In genomic region chr17:28528043-28528351, GRCm38 (mm10) we compare ENCODE assay signal across 8 mouse cellular contexts. TPM values are rescaled to one million over a fixed set of nuclear protein-coding genes. Genes with fewer than 3 reads are reported as not detected.
A peak's percentile ranks its signal among the peaks of the same experiment; 100 is the strongest.
DNase-seq lines count a peak whose midpoint lies in the region; ATAC-seq and TF ChIP-seq lines count a peak whose summit lies in the region.

No protein-coding gene starts in this region.

- TF ChIP-seq CTCF in spleen, adult 2 months (IDR thresholded peaks at IDR 0.05; ENCODE audit: extremely low read depth, insufficient read depth, insufficient read length, insufficient replicate concordance): peak; percentile 99

- no peak for TF ChIP-seq POLR2A in spleen, adult 2 months (IDR thresholded peaks at IDR 0.05; ENCODE audit: low read depth, low read length)

- no peaks in the 10 kb centered on the region for H3K9me3 ChIP-seq in intestine, embryonic 16.5 days (ENCODE audit: control insufficient read depth, low read length)
- no peaks in the 10 kb centered on the region for H3K9me3 ChIP-seq in limb, embryonic 13.5 days
- H3K9me3 ChIP-seq in midbrain, embryonic 16.5 days (replicated peaks; ENCODE audit: control insufficient read depth, low read length, poor library complexity, severe bottlenecking): no peaks in the 10 kb centered on the region

- H3K4me1 ChIP-seq in intestine, embryonic 16.5 days (ENCODE audit: control insufficient read depth, insufficient read depth, low read length): peaks cover 18% of the 10 kb centered on the region
- H3K4me1 ChIP-seq in limb, embryonic 13.5 days: peaks cover 23% of the 10 kb centered on the region
- H3K4me1 ChIP-seq in midbrain, embryonic 16.5 days (ENCODE audit: control insufficient read depth, insufficient read depth, low read length): peaks cover 9% of the 10 kb centered on the region; the same call in 1 of the 2 replicates
- peaks cover 18% of the 10 kb centered on the region; the same call in 1 of the 2 replicates for H3K4me1 ChIP-seq in spleen, adult 2 months (ENCODE audit: control insufficient read depth, insufficient read depth, insufficient read length)

- 0 out of 2 replicates have a peak overlapping the region, but pooled peaks have one; percentile 20 for H3K9ac ChIP-seq in intestine, embryonic 16.5 days (ENCODE audit: low read depth, low read length)
- H3K9ac ChIP-seq in limb, embryonic 13.5 days: peak overlapping the region; percentile 45; the same call in 1 of the 2 replicates
- no peak overlapping the region for H3K9ac ChIP-seq in midbrain, embryonic 16.5 days (ENCODE audit: low read depth, low read length)

- no peaks in the 10 kb centered on the region for H3K27me3 ChIP-seq in intestine, embryonic 16.5 days (replicated peaks; ENCODE audit: control insufficient read depth, insufficient read depth, low read length)
- 0 out of 2 replicates have a peak, but pooled peaks cover 7% of the 10 kb centered on the region for H3K27me3 ChIP-seq in limb, embryonic 13.5 days
- no peaks in the 10 kb centered on the region for H3K27me3 ChIP-seq in midbrain, embryonic 16.5 days (ENCODE audit: control insufficient read depth, insufficient read depth, low read depth, low read length)
- H3K27me3 ChIP-seq in spleen, adult 2 months (ENCODE audit: control insufficient read depth, insufficient read depth, low read length): no peaks in the 10 kb centered on the region

- WGBS in intestine, embryonic 16.5 days: 4% methylated on average over 6 of the region's 6 CpGs
- 3% methylated on average over 6 of the region's 6 CpGs for WGBS in limb, embryonic 13.5 days
- WGBS in midbrain, embryonic 16.5 days: 1% methylated on average over 6 of the region's 6 CpGs
- WGBS in spleen, adult 2 months: under 1% methylated on average over 6 of the region's 6 CpGs

- peak overlapping the region; percentile 37 for H3K4me2 ChIP-seq in intestine, embryonic 16.5 days (ENCODE audit: low read depth, low read length)
- H3K4me2 ChIP-seq in limb, embryonic 13.5 days (replicated peaks): peak overlapping the region; percentile 51
- H3K4me2 ChIP-seq in midbrain, embryonic 16.5 days (ENCODE audit: low read length): peak overlapping the region; percentile 38

- DNase-seq in adrenal gland, adult (ENCODE audit: inconsistent age in 2 of 2, low spot score in 1 of 2): peak; percentile 87 to 96
- no peak for DNase-seq in adrenal gland, adult 8-10 months
- DNase-seq in embryo, embryonic 10.5 days (ENCODE audit: low spot score): peak; percentile 91
- peak; percentile 83 for DNase-seq in gastrocnemius, postnatal 25 days
- DNase-seq in spleen, adult 2 months (ENCODE audit: low read depth in 1 of 2, low spot score in 2 of 2): peak; percentile 57 to 89

- peak; percentile 62 for ATAC-seq in intestine, embryonic 16.5 days
- peak; percentile 24; the same call in 1 of the 2 replicates for ATAC-seq in limb, embryonic 13.5 days (ENCODE audit: low FRiP score, low read depth)
- ATAC-seq in midbrain, embryonic 16.5 days: peak; percentile 66; the same call in 1 of the 2 replicates

- no peak overlapping the region for H3K4me3 ChIP-seq in intestine, embryonic 16.5 days (ENCODE audit: low read length)
- H3K4me3 ChIP-seq in limb, embryonic 13.5 days: 0 out of 2 replicates have a peak overlapping the region, but pooled peaks have one; percentile 17
- no peak overlapping the region for H3K4me3 ChIP-seq in midbrain, embryonic 16.5 days (ENCODE audit: low read depth, low read length)
- H3K4me3 ChIP-seq in spleen, adult 2 months (ENCODE audit: extremely low read depth, insufficient read depth, insufficient read length): no peak overlapping the region

- no peak overlapping the region for H3K27ac ChIP-seq in intestine, embryonic 16.5 days (ENCODE audit: low read length)
- H3K27ac ChIP-seq in limb, embryonic 13.5 days: no peak overlapping the region
- 0 out of 2 replicates have a peak overlapping the region, but pooled peaks have one; percentile 22 for H3K27ac ChIP-seq in midbrain, embryonic 16.5 days (ENCODE audit: low read length)
- H3K27ac ChIP-seq in spleen, adult 2 months (ENCODE audit: insufficient read depth, low read length): no peak overlapping the region

- H3K36me3 ChIP-seq in intestine, embryonic 16.5 days (ENCODE audit: control insufficient read depth, insufficient read depth, low read length): no peaks in the 10 kb centered on the region
- no peaks in the 10 kb centered on the region for H3K36me3 ChIP-seq in limb, embryonic 13.5 days
- no peaks in the 10 kb centered on the region for H3K36me3 ChIP-seq in midbrain, embryonic 16.5 days (ENCODE audit: control insufficient read depth, insufficient read depth, low read length)
- no peaks in the 10 kb centered on the region for H3K36me3 ChIP-seq in spleen, adult 2 months (ENCODE audit: control insufficient read depth, insufficient read depth, low read length)

RNA-seq across cellular contexts. Expression of gene Armc12, which starts 2.6 kb away (rescaled TPM):
- not detected for total RNA-seq in adrenal gland, adult 8-10 months (2022)
- not detected for total RNA-seq in gastrocnemius, postnatal 25 days (2021)
- not detected in 2 replicates for polyA plus RNA-seq in intestine, embryonic 16.5 days (2015; fragmentation: Nextera tagmentation; extraction: Ambion mirVana)
- polyA plus RNA-seq in limb, embryonic 13.5 days (2015; fragmentation: Nextera tagmentation; extraction: Ambion mirVana): not detected in 2 replicates
- polyA plus RNA-seq in midbrain, embryonic 16.5 days (2015; fragmentation: Nextera tagmentation; extraction: Ambion mirVana): not detected in 2 replicates
- 0.25 and 0.32 TPM in 2 replicates for polyA plus RNA-seq in spleen, adult 2 months (2012; rRNA removed)

RNA-seq across cellular contexts. Expression of gene Fkbp5, which starts 10.7 kb away (rescaled TPM):
- total RNA-seq in adrenal gland, adult 8-10 months (2022): 100 to 1,000 TPM in 2 of 4 experiments, 10 to 100 TPM in 2; 77.9 to 150 (median 98.7) TPM
- total RNA-seq in gastrocnemius, postnatal 25 days (2021): 10 to 100 TPM; 61.0 to 63.6 TPM
- polyA plus RNA-seq in intestine, embryonic 16.5 days (2015; fragmentation: Nextera tagmentation; extraction: Ambion mirVana): 22.0 and 27.3 TPM in 2 replicates
- 26.2 and 27.3 TPM in 2 replicates for polyA plus RNA-seq in limb, embryonic 13.5 days (2015; fragmentation: Nextera tagmentation; extraction: Ambion mirVana)
- polyA plus RNA-seq in midbrain, embryonic 16.5 days (2015; fragmentation: Nextera tagmentation; extraction: Ambion mirVana): 36.3 and 40.5 TPM in 2 replicates
- polyA plus RNA-seq in spleen, adult 2 months (2012; rRNA removed): 26.1 and 29.7 TPM in 2 replicates

RNA-seq across cellular contexts. Expression of gene Clpsl2, which starts 21.2 kb away (rescaled TPM):
- total RNA-seq in adrenal gland, adult 8-10 months (2022): not detected
- total RNA-seq in gastrocnemius, postnatal 25 days (2021): not detected
- polyA plus RNA-seq in intestine, embryonic 16.5 days (2015; fragmentation: Nextera tagmentation; extraction: Ambion mirVana): not detected in 2 replicates
- not detected in 2 replicates for polyA plus RNA-seq in limb, embryonic 13.5 days (2015; fragmentation: Nextera tagmentation; extraction: Ambion mirVana)
- not detected in 2 replicates for polyA plus RNA-seq in midbrain, embryonic 16.5 days (2015; fragmentation: Nextera tagmentation; extraction: Ambion mirVana)
- polyA plus RNA-seq in spleen, adult 2 months (2012; rRNA removed): not detected in 2 replicates

RNA-seq across cellular contexts. Expression of gene Clps, which starts 32.6 kb away (rescaled TPM):
- not detected for total RNA-seq in adrenal gland, adult 8-10 months (2022)
- total RNA-seq in gastrocnemius, postnatal 25 days (2021): not detected
- polyA plus RNA-seq in intestine, embryonic 16.5 days (2015; fragmentation: Nextera tagmentation; extraction: Ambion mirVana): 1,810 and 2,508 TPM in 2 replicates
- polyA plus RNA-seq in limb, embryonic 13.5 days (2015; fragmentation: Nextera tagmentation; extraction: Ambion mirVana): 0.60 and 0.91 TPM in 2 replicates
- polyA plus RNA-seq in midbrain, embryonic 16.5 days (2015; fragmentation: Nextera tagmentation; extraction: Ambion mirVana): not detected in 2 replicates
- 8,275 and 8,966 TPM in 2 replicates for polyA plus RNA-seq in spleen, adult 2 months (2012; rRNA removed)

RNA-seq across cellular contexts. Expression of gene Lhfpl5, which starts 47.4 kb away (rescaled TPM):
- 1 to 10 TPM; 2.6 to 6.7 (median 4.2) TPM for total RNA-seq in adrenal gland, adult 8-10 months (2022)
- total RNA-seq in gastrocnemius, postnatal 25 days (2021): not detected
- 0.92 and 1.0 TPM in 2 replicates for polyA plus RNA-seq in intestine, embryonic 16.5 days (2015; fragmentation: Nextera tagmentation; extraction: Ambion mirVana)
- 0.46 and 0.56 TPM in 2 replicates for polyA plus RNA-seq in limb, embryonic 13.5 days (2015; fragmentation: Nextera tagmentation; extraction: Ambion mirVana)
- polyA plus RNA-seq in midbrain, embryonic 16.5 days (2015; fragmentation: Nextera tagmentation; extraction: Ambion mirVana): 13.1 and 16.6 TPM in 2 replicates
- not detected in 2 replicates for polyA plus RNA-seq in spleen, adult 2 months (2012; rRNA removed)
